Mouse (Mus musculus) lung, adult 10 weeks (tissue): ENCODE measurements around the gene Vmn1r192. TPM values are rescaled to one million over a fixed set of nuclear protein-coding genes. Genes with fewer than 3 reads are reported as not detected.

Experiments used
- polyA plus RNA-seq: library from polyadenylated mRNA; stranded (reverse); fragments of 350-450 nt; fragmentation: Illumina TruSeq; extraction: RNeasy Lipid Tissue Mini Kit (QIAGEN cat#74804); gene quantifications from one replicate; pipeline ENCODE4 v1.2.3, GENCODE M21; 2014; ENCODE audit warnings: low read depth, low replicate concordance; ENCODE audit not compliant: insufficient read depth

Vmn1r192 gene
- not detected for polyA plus RNA-seq

GRCm38 (mm10) chr13:22191041-22191440 lies at the start of gene Vmn1r192:
Gene Vmn1r192 (minus strand): TSS chr13:22191141.

GRCm38 (mm10) chr13:22223060-22223459 lies 32.1 kb upstream of the Vmn1r192 start, which contains the start of gene Vmn1r193:
Gene Vmn1r193 (minus strand): TSS chr13:22223160.

GRCm38 (mm10) chr13:22183869-22184268 lies 7.1 kb downstream of the Vmn1r192 start, which contains the start of gene Vmn1r191:
Gene Vmn1r191 (minus strand): TSS chr13:22183969.

Other genes starting within 250 kb of the Vmn1r192 start
- gene Zfp184, start 246.0 kb downstream of the Vmn1r192 start, polyA plus RNA-seq: 1.2 TPM
- not detected for gene Pom121l2, start 209.9 kb downstream of the Vmn1r192 start, polyA plus RNA-seq
- gene Prss16, start 181.4 kb downstream of the Vmn1r192 start, polyA plus RNA-seq: not detected
- gene Hist1h2ah, start 155.6 kb downstream of the Vmn1r192 start, polyA plus RNA-seq: not detected
- gene Hist1h2bk, start 155.3 kb downstream of the Vmn1r192 start, polyA plus RNA-seq: not detected
- 3.2 TPM for gene Hist1h4i, start 149.8 kb downstream of the Vmn1r192 start, polyA plus RNA-seq
- not detected for gene Hist1h2ag, start 148.2 kb downstream of the Vmn1r192 start, polyA plus RNA-seq
- not detected for gene Hist1h2bj, start 147.9 kb downstream of the Vmn1r192 start, polyA plus RNA-seq
- not detected for gene Vmn1r188, start 106.7 kb downstream of the Vmn1r192 start, polyA plus RNA-seq
- gene Vmn1r189, start 85.3 kb downstream of the Vmn1r192 start, polyA plus RNA-seq: not detected
- gene Vmn1r191, start 7.2 kb downstream of the Vmn1r192 start, polyA plus RNA-seq: not detected
- not detected for gene Vmn1r193, start 32.0 kb upstream of the Vmn1r192 start, polyA plus RNA-seq
- not detected for gene Vmn1r194, start 53.1 kb upstream of the Vmn1r192 start, polyA plus RNA-seq
- gene Vmn1r195, start 79.4 kb upstream of the Vmn1r192 start, polyA plus RNA-seq: not detected
- gene Vmn1r196, start 98.8 kb upstream of the Vmn1r192 start, polyA plus RNA-seq: not detected
- not detected for gene Vmn1r197, start 133.4 kb upstream of the Vmn1r192 start, polyA plus RNA-seq
- not detected for gene Vmn1r198, start 159.2 kb upstream of the Vmn1r192 start, polyA plus RNA-seq
- gene Vmn1r199, start 188.7 kb upstream of the Vmn1r192 start, polyA plus RNA-seq: not detected
- not detected for gene Vmn1r200, start 199.2 kb upstream of the Vmn1r192 start, polyA plus RNA-seq